Comparison of ENCODE assay signal across 21 mouse cellular contexts in genomic region chr5:67739261-67739660, GRCm38 (mm10).
A peak's percentile ranks its signal among the peaks of the same experiment; 100 is the strongest.
DNase-seq lines count a peak whose midpoint lies in the region; ATAC-seq and TF ChIP-seq lines count a peak whose summit lies in the region.
"Had no signal": no experiment of that assay in that cellular context is flagged by ENCODE, and none has a peak within 500 bp of the region (broad histone marks: within the 10 kb centered on the region; RNA-seq: fewer than 3 reads in every experiment).

No protein-coding gene starts in this region.

- peak overlapping the region; percentile 18; the same call in 1 of the 2 replicates for H3K27ac ChIP-seq in neural tube, embryonic 13.5 days (replicated peaks)
- H3K27ac ChIP-seq in neural tube, embryonic 15.5 days (replicated peaks) = no peak overlapping the region
- no peak overlapping the region for H3K27ac ChIP-seq in midbrain, postnatal 0 days (ENCODE audit: low read depth, low read length)
- H3K27ac ChIP-seq: embryonic facial prominence, embryonic 10.5 days; embryonic facial prominence, embryonic 12.5 days; forebrain, embryonic 13.5 days; forebrain, embryonic 15.5 days had no signal

- no peak for ATAC-seq in neural tube, embryonic 13.5 days (ENCODE audit: low read depth)
- no peak for ATAC-seq in neural tube, embryonic 15.5 days (ENCODE audit: low FRiP score)
- ATAC-seq in midbrain, postnatal 0 days (ENCODE audit: low FRiP score) = no peak
- ATAC-seq: activated CD4-positive, CD25-positive, alpha-beta regulatory T cell, adult 4 months; forebrain, embryonic 13.5 days; forebrain, embryonic 15.5 days; forebrain, postnatal 0 days; Patski had no signal

- WGBS in neural tube, embryonic 13.5 days = 88% methylated on average over 3 of the region's 3 CpGs
- 81% methylated on average over 3 of the region's 3 CpGs for WGBS in neural tube, embryonic 15.5 days
- 85% methylated on average over 3 of the region's 3 CpGs for WGBS in midbrain, postnatal 0 days

- peak; percentile 69 for DNase-seq in A20 (ENCODE audit: low read depth, low spot score)
- no peak for DNase-seq in midbrain, postnatal 0 days (ENCODE audit: low spot score)
- no peak for DNase-seq in lung, postnatal 10 days
- DNase-seq: adrenal gland, adult 8-10 months; adrenal gland, postnatal 14 days; adrenal gland, postnatal 36 days; cerebellum, adult 11-12 months; cerebellum, adult 2 months; cerebellum, adult 9-10 months; cerebellum, postnatal 10 days; cerebellum, postnatal 25 days; forebrain, postnatal 0 days had no signal

- no peak for TF ChIP-seq CTCF in midbrain, postnatal 0 days (IDR thresholded peaks at IDR 0.05)

- peaks cover 45% of the 10 kb centered on the region for H3K36me3 ChIP-seq in neural tube, embryonic 13.5 days
- peaks cover 18% of the 10 kb centered on the region for H3K36me3 ChIP-seq in neural tube, embryonic 15.5 days
- peaks cover 21% of the 10 kb centered on the region; the same call in 1 of the 2 replicates for H3K36me3 ChIP-seq in midbrain, postnatal 0 days (ENCODE audit: insufficient read depth, low read length)
- H3K36me3 ChIP-seq: embryonic facial prominence, embryonic 10.5 days; embryonic facial prominence, embryonic 12.5 days had no signal

- no peak overlapping the region for H3K4me3 ChIP-seq in neural tube, embryonic 13.5 days
- no peak overlapping the region for H3K4me3 ChIP-seq in neural tube, embryonic 15.5 days (replicated peaks)
- no peak overlapping the region for H3K4me3 ChIP-seq in midbrain, postnatal 0 days (ENCODE audit: low read depth, low read length)
- H3K4me3 ChIP-seq: embryonic facial prominence, embryonic 10.5 days; embryonic facial prominence, embryonic 12.5 days; forebrain, embryonic 13.5 days; forebrain, embryonic 15.5 days had no signal

- H3K9me3 ChIP-seq in neural tube, embryonic 13.5 days = no peaks in the 10 kb centered on the region
- no peaks in the 10 kb centered on the region for H3K9me3 ChIP-seq in neural tube, embryonic 15.5 days (replicated peaks)
- no peaks in the 10 kb centered on the region for H3K9me3 ChIP-seq in midbrain, postnatal 0 days (ENCODE audit: low read length)
- H3K9me3 ChIP-seq: embryonic facial prominence, embryonic 12.5 days; forebrain, embryonic 13.5 days; forebrain, embryonic 15.5 days; G1E had no signal

- H3K4me1 ChIP-seq in neural tube, embryonic 13.5 days (replicated peaks) = no peaks in the 10 kb centered on the region
- no peaks in the 10 kb centered on the region for H3K4me1 ChIP-seq in neural tube, embryonic 15.5 days
- no peaks in the 10 kb centered on the region for H3K4me1 ChIP-seq in midbrain, postnatal 0 days (ENCODE audit: insufficient read depth, low read length)
- H3K4me1 ChIP-seq: embryonic facial prominence, embryonic 10.5 days; forebrain, embryonic 13.5 days; forebrain, embryonic 15.5 days had no signal

- H3K9ac ChIP-seq in neural tube, embryonic 13.5 days = no peak overlapping the region
- H3K9ac ChIP-seq in neural tube, embryonic 15.5 days (replicated peaks) = no peak overlapping the region
- H3K9ac ChIP-seq in midbrain, postnatal 0 days (replicated peaks; ENCODE audit: low read length, poor library complexity, severe bottlenecking) = no peak overlapping the region
- H3K9ac ChIP-seq: embryonic facial prominence, embryonic 12.5 days; forebrain, embryonic 13.5 days; forebrain, embryonic 15.5 days; forebrain, postnatal 0 days had no signal

- H3K27me3 ChIP-seq in neural tube, embryonic 13.5 days = no peaks in the 10 kb centered on the region
- no peaks in the 10 kb centered on the region for H3K27me3 ChIP-seq in neural tube, embryonic 15.5 days (replicated peaks)
- H3K27me3 ChIP-seq in midbrain, postnatal 0 days (ENCODE audit: insufficient read depth, low read length) = no peaks in the 10 kb centered on the region
- H3K27me3 ChIP-seq: forebrain, embryonic 13.5 days; forebrain, embryonic 15.5 days had no signal

- H3K4me2 ChIP-seq in neural tube, embryonic 13.5 days = no peak overlapping the region
- no peak overlapping the region for H3K4me2 ChIP-seq in neural tube, embryonic 15.5 days
- H3K4me2 ChIP-seq in midbrain, postnatal 0 days (ENCODE audit: low read depth, low read length, poor library complexity, severe bottlenecking) = no peak overlapping the region
- H3K4me2 ChIP-seq: embryonic facial prominence, embryonic 12.5 days; forebrain, embryonic 13.5 days; forebrain, embryonic 15.5 days had no signal
